Mouse (Mus musculus): ENCODE results near the gene Afmid. TPM values are rescaled to one million over a fixed set of nuclear protein-coding genes. Genes with fewer than 3 reads are reported as not detected.

Gene Afmid
- total and polyA plus RNA-seq, 3 experiments: 2.5 to 11.8 (median 3.2) TPM

GRCm38 (mm10) chr11:117871376-117871775, 45.7 kb downstream of the Afmid start:
- TF ChIP-seq EP300 (IDR thresholded peaks at IDR 0.05; ENCODE audit: insufficient read depth, low read depth, low read length): no peak
- Histone ChIP-seq H3K9ac (ENCODE audit: low read depth, low read length) (no peak overlapping the region), H3K36me3 (ENCODE audit: control insufficient read depth, insufficient read depth, low read length) (no peaks in the 10 kb centered on the region), H3K27ac (no peak overlapping the region), H3K27me3 (ENCODE audit: control insufficient read depth, insufficient read depth, low read length) (no peaks in the 10 kb centered on the region), H3K4me1 (ENCODE audit: control insufficient read depth, insufficient read depth, low read length) (peaks cover 3% of the 10 kb centered on the region), H3K4me3 (no peak overlapping the region), H3K79me2 (replicated peaks; ENCODE audit: control insufficient read depth, insufficient read depth, low read length) (no peaks in the 10 kb centered on the region)
- intact Hi-C loops (cut with DNase I): loop anchor here (2.0 to 5.0 kb wide), 3 partner anchors 41 to 351 kb away; partner anchors contain the start of gene Socs3
- WGBS: 86% methylated on average over 5 of the region's 5 CpGs
- DNase-seq: no peak

GRCm38 (mm10) chr11:117871911-117872584, 46.3 kb downstream of the Afmid start:
- H3K9ac ChIP-seq (ENCODE audit: low read depth, low read length): no peak overlapping the region
- H3K27me3 ChIP-seq (ENCODE audit: control insufficient read depth, insufficient read depth, low read length): no peaks in the 10 kb centered on the region
- peak in 1 of 2 experiments; percentile 47 for DNase-seq
- 70% methylated on average over 12 of the region's 12 CpGs for WGBS
- no peak overlapping the region for H3K27ac ChIP-seq
- H3K79me2 ChIP-seq (replicated peaks; ENCODE audit: control insufficient read depth, insufficient read depth, low read length): no peaks in the 10 kb centered on the region
- H3K4me3 ChIP-seq: no peak overlapping the region
- no peaks in the 10 kb centered on the region for H3K36me3 ChIP-seq (ENCODE audit: control insufficient read depth, insufficient read depth, low read length)
- intact Hi-C loops (cut with DNase I): loop anchor here (2.0 to 5.0 kb wide), 3 partner anchors 41 to 350 kb away; partner anchors contain the start of gene Socs3
- H3K4me1 ChIP-seq (ENCODE audit: control insufficient read depth, insufficient read depth, low read length): peaks cover 3% of the 10 kb centered on the region
- TF ChIP-seq POLR2A (IDR thresholded peaks at IDR 0.05; ENCODE audit: insufficient read depth, low read depth, low read length) (no peak), CTCF (IDR thresholded peaks at IDR 0.05) (no peak), EP300 (IDR thresholded peaks at IDR 0.05; ENCODE audit: insufficient read depth, low read depth, low read length) (no peak)

- TF ChIP-seq POLR2A (IDR thresholded peaks at IDR 0.05; ENCODE audit: insufficient read depth, low read depth, low read length) (peak; percentile 75), CTCF (IDR thresholded peaks at IDR 0.05) (peak; percentile 5; the same call in 1 of the 2 replicates), EP300 (IDR thresholded peaks at IDR 0.05; ENCODE audit: insufficient read depth, low read depth, low read length) (no peak)
- intact Hi-C loops (cut with DNase I): loop anchor here (5.0 kb wide), 2 partner anchors 99 to 349 kb away; partner anchors contain the start of gene Socs3
- H3K9ac ChIP-seq (ENCODE audit: low read depth, low read length): peak within 1 kb of the TSS; percentile 88
- WGBS: 3% methylated on average over 51 of the region's 51 CpGs
- peak; percentile 81 to 85 for DNase-seq
- no peaks in the 10 kb centered on the region for H3K36me3 ChIP-seq (ENCODE audit: control insufficient read depth, insufficient read depth, low read length)
- H3K79me2 ChIP-seq (replicated peaks; ENCODE audit: control insufficient read depth, insufficient read depth, low read length): no peaks in the 10 kb centered on the region
- peak within 1 kb of the TSS; percentile 85 for H3K27ac ChIP-seq
- peak within 1 kb of the TSS; percentile 65 for H3K4me3 ChIP-seq
- no peaks in the 10 kb centered on the region for H3K27me3 ChIP-seq (ENCODE audit: control insufficient read depth, insufficient read depth, low read length)
- H3K4me1 ChIP-seq (ENCODE audit: control insufficient read depth, insufficient read depth, low read length): peaks cover 5% of the 10 kb centered on the region
These were observed 47.3 kb downstream of the Afmid start, which contains the start of gene Tha1 for GRCm38 (mm10) chr11:117872861-117873608. TSS of gene Tha1 (minus strand) at chr11:117873481.

GRCm38 (mm10) chr11:117874419-117874818, 48.7 kb downstream of the Afmid start:
- H3K27me3 ChIP-seq (ENCODE audit: control insufficient read depth, insufficient read depth, low read length): no peaks in the 10 kb centered on the region
- no peaks in the 10 kb centered on the region for H3K79me2 ChIP-seq (replicated peaks; ENCODE audit: control insufficient read depth, insufficient read depth, low read length)
- H3K27ac ChIP-seq: no peak overlapping the region
- no peak overlapping the region for H3K9ac ChIP-seq (ENCODE audit: low read depth, low read length)
- TF ChIP-seq CTCF (IDR thresholded peaks at IDR 0.05) (peak; percentile 48), POLR2A (IDR thresholded peaks at IDR 0.05; ENCODE audit: insufficient read depth, low read depth, low read length) (no peak), EP300 (IDR thresholded peaks at IDR 0.05; ENCODE audit: insufficient read depth, low read depth, low read length) (no peak)
- WGBS: 73% methylated on average over 4 of the region's 4 CpGs
- intact Hi-C loops (cut with DNase I): loop anchor here (5.0 kb wide), 2 partner anchors 98 to 348 kb away; partner anchors contain the start of gene Socs3
- no peak overlapping the region for H3K4me3 ChIP-seq
- no peak for DNase-seq
- peaks cover 5% of the 10 kb centered on the region for H3K4me1 ChIP-seq (ENCODE audit: control insufficient read depth, insufficient read depth, low read length)
- no peaks in the 10 kb centered on the region for H3K36me3 ChIP-seq (ENCODE audit: control insufficient read depth, insufficient read depth, low read length)

GRCm38 (mm10) chr11:117875681-117876080, 50.0 kb downstream of the Afmid start:
- no peaks in the 10 kb centered on the region for H3K36me3 ChIP-seq (ENCODE audit: control insufficient read depth, insufficient read depth, low read length)
- no peak overlapping the region for H3K4me3 ChIP-seq
- DNase-seq: no peak
- H3K79me2 ChIP-seq (replicated peaks; ENCODE audit: control insufficient read depth, insufficient read depth, low read length): no peaks in the 10 kb centered on the region
- TF ChIP-seq CTCF (IDR thresholded peaks at IDR 0.05): no peak
- 26% methylated on average over 6 of the region's 6 CpGs for WGBS
- intact Hi-C loops (cut with DNase I): no loop called here
- peaks cover 7% of the 10 kb centered on the region for H3K4me1 ChIP-seq (ENCODE audit: control insufficient read depth, insufficient read depth, low read length)
- H3K9ac ChIP-seq (ENCODE audit: low read depth, low read length): no peak overlapping the region
- no peak overlapping the region for H3K27ac ChIP-seq
- H3K27me3 ChIP-seq (ENCODE audit: control insufficient read depth, insufficient read depth, low read length): no peaks in the 10 kb centered on the region

Measured in heart, adult 2 months (tissue).